Mouse (Mus musculus): ENCODE measurements around the gene Fam173b.

Fam173b gene

DNA sequence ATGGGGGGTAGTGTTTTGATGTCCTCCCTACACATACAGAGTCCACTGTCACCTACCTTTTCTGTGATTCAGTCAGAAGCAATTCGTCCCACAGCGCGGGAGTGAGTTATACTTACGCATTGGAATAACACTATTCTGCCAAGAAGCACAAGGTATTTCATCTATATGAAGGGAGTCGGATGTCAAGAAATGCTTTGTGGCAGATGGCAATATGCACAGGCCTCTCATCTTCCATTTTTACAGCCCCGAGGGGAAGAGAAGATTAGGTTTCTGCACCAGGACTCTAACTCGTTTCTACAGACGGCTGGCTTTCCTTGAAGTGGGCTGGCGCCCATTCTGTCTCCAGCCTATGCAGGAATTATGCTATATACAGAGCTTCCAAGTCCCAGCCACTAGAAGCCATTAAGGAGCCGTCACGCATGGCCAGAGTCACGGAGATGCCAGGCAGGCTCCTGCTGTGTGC is 29.8 kb downstream of the Fam173b start:
- in situ Hi-C loops (cut with MboI, MseI): no loop called here

DNA sequence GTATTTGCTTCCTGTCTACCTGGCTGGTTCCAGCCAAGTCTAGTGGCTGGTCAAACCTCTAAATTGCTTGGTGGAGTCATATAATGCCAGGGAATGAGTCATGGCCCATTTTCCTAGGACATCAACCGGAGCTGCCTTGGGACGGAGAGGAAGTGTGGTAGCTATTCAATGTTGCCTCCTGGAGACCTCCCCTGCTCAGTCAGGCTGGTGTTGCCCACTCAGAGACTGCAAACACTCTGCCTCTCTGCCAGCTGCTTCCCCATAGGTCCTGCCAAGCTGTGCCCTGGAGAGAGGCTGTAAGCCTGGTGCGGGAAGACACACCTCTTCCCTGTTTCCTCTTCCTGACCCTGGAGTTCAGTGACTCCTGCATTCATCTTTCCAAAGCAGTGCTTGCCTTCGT is 30.8 kb downstream of the Fam173b start:
- in situ Hi-C loops (cut with MboI, MseI): no loop called here

DNA sequence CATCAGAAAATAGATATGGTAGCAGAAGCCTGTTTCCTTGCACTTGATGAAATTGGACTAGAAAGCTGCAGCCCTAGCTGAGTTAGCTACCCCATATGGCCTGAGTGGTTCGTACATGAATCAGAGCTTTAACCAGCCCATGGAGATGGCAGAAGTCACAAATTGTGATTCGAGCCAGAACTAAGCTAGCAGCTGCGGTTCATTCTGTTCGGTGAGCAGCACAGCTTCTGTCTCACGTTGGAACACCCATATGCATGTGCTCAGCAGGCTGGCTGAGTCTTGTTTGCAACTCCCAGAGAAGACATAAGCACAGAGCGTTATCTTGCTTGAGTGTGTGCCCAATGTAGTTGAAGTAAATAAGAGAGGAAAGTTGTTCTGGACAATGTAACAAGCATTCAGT is 32.9 kb downstream of the Fam173b start:
- in situ Hi-C loops (cut with MboI, MseI): no loop called here

DNA sequence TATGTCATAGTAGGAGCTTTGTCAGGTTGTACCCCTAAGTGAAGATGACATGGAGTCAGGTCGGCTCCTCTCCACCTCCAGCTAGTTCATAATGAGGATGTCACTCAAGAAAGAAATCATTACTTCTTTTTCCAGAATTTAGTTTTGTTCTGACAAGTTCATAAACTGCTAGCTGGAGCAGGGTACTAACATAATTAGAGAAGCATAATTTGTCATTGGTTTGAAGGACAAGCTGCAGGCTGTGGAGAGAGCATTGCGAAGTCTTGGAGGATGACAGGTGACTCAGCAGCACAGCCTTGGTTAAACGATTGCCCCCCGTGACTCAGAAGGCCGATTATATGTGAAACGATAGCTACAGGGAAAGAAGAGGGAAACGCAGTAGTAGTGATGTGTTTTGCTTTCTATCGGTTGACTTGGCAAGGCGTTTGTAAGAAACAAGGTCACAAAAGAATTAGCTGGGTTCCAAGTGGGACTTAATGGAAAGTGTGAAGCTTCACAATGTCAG is 34.5 kb downstream of the Fam173b start:
- in situ Hi-C loops (cut with MboI, MseI): no loop called here

DNA sequence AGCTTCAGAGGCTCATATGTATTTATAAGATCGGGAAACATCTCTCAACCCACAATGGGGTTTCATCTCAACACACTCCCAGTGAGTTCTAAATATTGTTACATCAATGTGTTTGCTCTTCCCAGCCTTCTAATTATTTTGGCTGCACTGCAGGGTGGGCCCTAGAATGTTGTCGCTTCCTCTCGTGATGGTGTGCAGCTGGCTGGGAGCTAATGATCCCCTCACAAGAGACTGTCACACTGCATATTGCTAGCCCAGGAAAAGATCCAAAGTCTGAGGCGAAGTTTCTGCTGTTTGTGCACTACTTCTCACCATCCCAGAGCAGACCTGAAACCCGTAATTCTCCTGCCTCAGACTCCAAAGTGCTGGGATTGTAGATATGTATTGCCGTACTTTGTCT is 45.6 kb downstream of the Fam173b start:
- in situ Hi-C loops (cut with MboI, MseI): no loop called here

DNA sequence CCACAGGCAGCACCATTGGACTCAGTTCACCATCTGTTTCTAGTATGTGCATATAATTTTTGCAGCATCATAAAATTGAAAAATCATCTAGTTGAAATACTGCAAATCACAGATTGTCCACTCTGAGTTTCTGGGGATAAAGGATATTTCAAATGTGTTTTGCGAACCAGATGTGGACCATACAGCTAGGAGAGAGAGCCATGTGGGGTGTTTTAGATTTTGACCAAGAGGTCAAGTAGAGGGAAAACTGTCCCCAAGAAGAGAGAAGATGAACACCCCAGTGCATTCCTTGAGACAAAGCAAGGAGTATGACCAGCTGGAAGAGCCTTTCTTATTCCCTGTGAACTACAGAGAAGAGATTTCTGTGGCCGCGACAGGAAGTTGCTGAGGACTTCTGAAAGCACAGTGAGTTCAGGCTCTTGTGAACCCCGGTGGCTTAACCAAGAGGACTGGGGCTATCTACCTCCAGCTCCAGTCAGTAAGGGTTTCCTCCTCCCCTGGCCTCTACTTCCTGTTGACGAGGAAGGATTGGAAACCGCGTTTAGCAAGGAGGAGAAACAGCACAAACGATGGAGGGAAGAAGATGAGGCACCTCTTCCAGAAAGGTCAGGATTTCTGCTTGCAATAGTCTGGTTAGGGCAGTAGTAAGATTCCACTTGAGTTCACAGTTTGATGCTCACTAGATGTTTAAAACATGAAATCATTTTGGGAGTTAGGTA is 46.4 kb downstream of the Fam173b start:
- in situ Hi-C loops (cut with MboI, MseI): no loop called here

DNA sequence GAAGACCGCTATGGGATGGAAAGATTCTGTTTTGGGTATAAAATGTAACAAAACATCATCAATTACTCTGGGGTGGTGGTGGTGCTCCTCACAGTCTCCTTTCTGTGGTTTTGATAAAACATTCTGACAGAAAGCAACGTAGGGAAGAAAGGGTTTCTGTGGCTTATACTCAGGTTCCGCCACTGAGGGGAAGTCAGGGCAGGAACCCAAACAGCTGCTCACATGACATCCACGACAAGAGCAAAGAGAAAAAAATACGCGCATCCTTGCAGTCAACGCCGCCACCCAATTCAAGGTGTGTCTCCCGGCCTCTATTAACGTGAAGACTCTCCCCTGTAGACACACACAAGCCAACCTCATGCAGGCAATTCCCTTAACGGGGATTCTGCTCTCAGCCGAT is 48.0 kb downstream of the Fam173b start:
- in situ Hi-C loops (cut with MboI, MseI): no loop called here

DNA sequence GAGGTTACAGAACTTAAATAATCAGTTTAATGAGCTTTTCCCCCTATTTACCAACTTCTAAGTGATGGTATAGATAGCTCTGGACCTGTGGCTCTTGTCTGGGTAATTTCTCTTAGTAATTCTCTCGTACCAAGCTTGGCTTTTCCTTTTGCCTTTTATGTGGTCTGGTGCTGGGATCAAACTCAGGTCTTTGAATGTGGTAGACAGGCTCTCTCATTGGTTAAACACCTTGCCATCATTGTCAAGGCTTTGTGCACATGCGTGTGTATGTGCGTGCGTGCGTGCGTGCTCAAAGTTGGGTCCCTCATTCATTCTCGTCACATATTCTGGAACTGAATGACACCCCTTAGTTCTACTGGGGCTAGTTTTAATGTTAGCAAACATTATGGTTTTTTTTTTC is 49.2 kb downstream of the Fam173b start:
- in situ Hi-C loops (cut with MboI, MseI): no loop called here

DNA sequence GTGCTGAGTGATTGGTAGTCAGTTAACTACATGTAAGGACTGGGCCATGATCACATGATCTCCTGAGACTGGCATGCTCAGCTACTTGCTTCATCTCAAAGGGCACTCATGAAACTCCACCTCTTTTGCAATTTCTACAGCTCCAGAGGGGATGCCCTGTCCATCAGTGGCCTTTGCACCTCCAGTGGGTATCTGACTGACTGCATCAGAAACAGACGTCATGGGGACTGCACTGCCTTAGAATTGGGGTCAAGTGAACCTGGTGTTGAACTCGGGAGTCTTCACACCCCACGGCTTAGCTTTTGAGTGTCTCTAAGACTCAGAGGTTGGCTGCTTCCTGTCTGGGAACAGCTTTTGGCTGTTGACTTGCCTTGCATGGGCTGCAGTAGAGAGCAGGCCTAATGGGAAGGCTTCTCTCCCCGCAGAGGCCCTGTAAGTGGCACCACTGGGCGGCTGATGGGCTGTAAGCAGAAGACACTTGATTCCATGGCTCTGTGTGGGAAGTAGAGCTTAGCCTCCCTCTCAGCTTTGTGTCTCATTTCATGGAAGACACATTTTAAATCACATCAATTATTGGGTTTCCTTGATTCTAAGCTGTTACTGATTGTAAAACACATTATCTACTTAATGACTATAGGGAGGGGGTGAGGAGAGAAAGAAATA is 58.6 kb downstream of the Fam173b start:
- in situ Hi-C loops (cut with MboI, MseI): no loop called here

DNA sequence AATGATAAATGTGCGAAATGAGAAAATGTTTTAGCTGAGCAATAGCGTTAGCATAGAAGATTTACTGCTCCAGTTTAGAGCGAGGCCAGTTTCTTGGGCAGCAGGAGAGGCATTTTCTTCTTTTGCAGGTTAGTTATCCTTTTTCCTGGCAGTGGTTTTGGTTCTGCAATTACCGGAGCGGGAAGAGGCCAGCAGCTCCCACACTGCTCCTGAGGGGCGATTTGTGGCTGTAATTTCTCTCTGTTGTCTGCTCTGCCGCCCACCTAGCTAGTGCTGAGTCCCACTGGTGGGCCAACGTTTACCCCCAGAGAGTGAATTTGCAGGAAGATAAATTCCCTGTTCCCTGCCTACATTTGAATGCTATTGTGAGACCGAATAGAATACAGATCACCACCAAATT is 59.2 kb downstream of the Fam173b start:
- in situ Hi-C loops (cut with MboI, MseI): no loop called here

DNA sequence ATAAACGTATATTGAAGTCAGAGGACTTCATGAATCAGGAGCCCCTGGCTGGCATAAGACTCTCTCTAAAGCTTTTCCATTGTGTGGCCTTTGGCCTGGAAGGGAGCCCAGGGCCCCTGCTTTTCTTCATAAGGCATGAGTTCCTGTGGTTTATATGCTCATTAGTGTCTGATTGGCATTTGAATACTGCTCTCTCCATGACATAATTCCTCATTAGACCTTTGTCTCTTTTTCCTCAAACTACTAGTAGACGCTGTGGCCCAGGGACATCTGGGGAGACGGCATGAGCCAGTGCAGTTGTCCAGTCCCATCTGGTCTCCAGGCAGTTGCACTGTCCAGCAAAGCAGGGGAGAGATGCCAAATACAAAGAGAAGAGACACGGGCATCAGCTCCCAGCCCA is 60.1 kb downstream of the Fam173b start:
- in situ Hi-C loops (cut with MboI, MseI): no loop called here

DNA sequence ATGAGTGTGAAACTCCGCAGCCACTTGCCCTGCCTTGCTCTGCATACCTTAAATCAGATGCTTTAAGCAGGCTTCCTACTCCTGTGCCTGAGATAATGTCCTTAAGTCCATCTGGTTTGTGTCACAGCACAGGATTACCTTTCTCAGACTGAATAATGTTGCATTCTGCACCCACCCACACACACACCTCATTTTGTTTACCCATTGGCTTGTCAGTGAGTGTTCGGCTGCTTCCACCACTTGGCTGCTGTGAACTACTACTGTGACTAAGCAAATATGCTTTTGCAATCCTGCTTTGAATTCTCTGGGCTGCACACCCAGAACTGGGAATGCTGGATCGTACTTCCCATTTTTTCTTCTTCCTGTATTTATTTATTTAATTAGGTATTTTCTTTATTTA is 61.4 kb downstream of the Fam173b start:
- in situ Hi-C loops (cut with MboI, MseI): no loop called here

Data from T-helper 17 cell (primary cell).